In the genomic region with DNA sequence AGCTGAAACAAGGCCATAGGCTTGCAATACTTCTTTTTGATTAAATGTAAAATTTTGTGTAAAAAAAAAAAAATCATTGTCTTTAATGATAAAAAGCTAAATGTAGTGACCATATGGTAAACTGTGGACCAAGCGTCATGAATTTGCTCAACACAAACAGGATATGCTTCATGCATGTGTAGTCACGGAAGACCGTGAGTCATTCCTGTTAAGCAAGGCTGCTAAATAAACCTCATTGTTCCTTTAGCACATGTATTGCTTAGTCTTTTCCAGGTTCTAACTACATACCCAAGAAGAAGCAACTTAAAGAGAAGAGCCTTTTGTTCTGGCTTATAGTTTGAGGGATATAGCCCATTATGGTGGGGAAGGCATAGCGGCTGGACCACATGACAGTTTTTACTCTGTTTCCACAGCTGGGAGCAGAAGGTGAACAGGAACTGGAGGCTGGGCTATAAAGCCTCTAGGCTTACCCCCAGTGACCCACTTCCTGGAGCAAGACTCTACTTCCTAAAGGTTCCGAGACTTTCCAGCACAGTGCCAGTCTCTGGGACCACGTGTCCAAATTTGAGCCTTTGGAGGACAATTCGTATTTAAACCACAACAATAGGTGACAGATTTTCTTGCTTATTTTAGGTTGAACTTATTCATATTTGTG, we compare ENCODE assay signal across 15 mouse cellular contexts. TPM values are rescaled to one million over a fixed set of nuclear protein-coding genes. Genes with fewer than 3 reads are reported as not detected.
DNase-seq lines count a peak whose midpoint lies in the region; ATAC-seq and TF ChIP-seq lines count a peak whose summit lies in the region.
"Had no signal": no experiment of that assay in that cellular context is flagged by ENCODE, and none has a peak within 500 bp of the region (broad histone marks: within the 10 kb centered on the region; RNA-seq: fewer than 3 reads in every experiment).

No protein-coding gene starts in this region.

- no peak overlapping the region for H3K4me3 ChIP-seq in heart, embryonic 14.5 days (ENCODE audit: control insufficient read depth in 1 of 2, insufficient read depth in 1 of 2, low read depth in 1 of 2, low read length in 2 of 2)
- no peak overlapping the region for H3K4me3 ChIP-seq in left cerebral cortex, adult 2 months
- H3K4me3 ChIP-seq: erythroblast, embryonic 14.5 days; hindbrain, embryonic 13.5 days; midbrain, embryonic 13.5 days had no signal

- no peak for ATAC-seq in heart, embryonic 14.5 days (ENCODE audit: insufficient number of reproducible peaks, insufficient read depth, low FRiP score, low read depth)
- peak; percentile 98 for ATAC-seq in granulocyte monocyte progenitor cell, adult 5-6 weeks (replicated peaks; ENCODE audit: poor library complexity, severe bottlenecking)
- no peak for ATAC-seq in megakaryocyte-erythroid progenitor cell, adult 5-6 weeks (replicated peaks; ENCODE audit: low FRiP score, low TSS enrichment, poor library complexity, severe bottlenecking)
- ATAC-seq: intestine, postnatal 0 days; midbrain, embryonic 13.5 days had no signal

- no peaks in the 10 kb centered on the region for H3K27me3 ChIP-seq in heart, embryonic 14.5 days (ENCODE audit: control insufficient read depth, insufficient read depth, low read length)
- H3K27me3 ChIP-seq: hindbrain, embryonic 13.5 days; midbrain, embryonic 13.5 days had no signal

- no peak overlapping the region for H3K4me2 ChIP-seq in heart, embryonic 14.5 days (ENCODE audit: low read length)
- H3K4me2 ChIP-seq: hindbrain, embryonic 13.5 days; midbrain, embryonic 13.5 days had no signal

- WGBS in heart, embryonic 14.5 days = 72% methylated on average over 7 of the region's 7 CpGs

- H3K9ac ChIP-seq in heart, embryonic 14.5 days (ENCODE audit: low read length) = no peak overlapping the region
- H3K9ac ChIP-seq: hindbrain, embryonic 13.5 days; midbrain, embryonic 13.5 days had no signal

- H3K4me1 ChIP-seq in heart, embryonic 14.5 days (ENCODE audit: control insufficient read depth in 2 of 2, insufficient read depth in 2 of 2, low read length in 2 of 2) = peaks cover 3 to 6% of the 10 kb centered on the region in 2 experiments; a peak in 3 of 4 replicates
- H3K4me1 ChIP-seq: hindbrain, embryonic 13.5 days; midbrain, embryonic 13.5 days had no signal

- H3K9me3 ChIP-seq in heart, embryonic 14.5 days (ENCODE audit: control insufficient read depth, low read length) = no peaks in the 10 kb centered on the region
- H3K9me3 ChIP-seq: hindbrain, embryonic 13.5 days; midbrain, embryonic 13.5 days had no signal

- no peaks in the 10 kb centered on the region for H3K36me3 ChIP-seq in heart, embryonic 14.5 days (ENCODE audit: control insufficient read depth, insufficient read depth, low read length)
- H3K36me3 ChIP-seq: hindbrain, embryonic 13.5 days; midbrain, embryonic 13.5 days had no signal

- peak overlapping the region; percentile 24 to 34; a peak in 1 of 4 replicates for H3K27ac ChIP-seq in heart, embryonic 14.5 days (replicated peaks in 1 of 2; ENCODE audit: control insufficient read depth in 1 of 2, insufficient read depth in 1 of 2, low read depth in 2 of 2, low read length in 2 of 2)
- H3K27ac ChIP-seq in left cerebral cortex, adult 2 months = no peak overlapping the region
- H3K27ac ChIP-seq: hindbrain, embryonic 13.5 days; midbrain, embryonic 13.5 days had no signal

- no peak for DNase-seq in heart, postnatal 25 days (ENCODE audit: low spot score)
- peak; percentile 27 for DNase-seq in lung, postnatal 36 days
- DNase-seq in lung, postnatal 25 days (ENCODE audit: low spot score) = no peak
- DNase-seq in thymus, postnatal 14 days = peak; percentile 53
- DNase-seq in left cerebral cortex, adult 2 months (ENCODE audit: extremely low spot score in 1 of 2, low spot score in 2 of 2) = no peak
- DNase-seq: cerebellum, adult 2 months; embryo, embryonic 11 days; right cerebral cortex, postnatal 25 days had no signal

- intact Hi-C loops in heart, postnatal 25 days (cut with DNase I) = no loop called here
- intact Hi-C loops in left cerebral cortex, adult 2 months (cut with DNase I) = no loop called here

- no peak for TF ChIP-seq CTCF in left cerebral cortex, adult 2 months (IDR thresholded peaks at IDR 0.05)

RNA-seq across cellular contexts. Expression of a gene that starts 10.0 kb away (rescaled TPM):
- polyA plus RNA-seq in heart, embryonic 14.5 days (2014; fragmentation: Nextera tagmentation; extraction: Ambion mirVana) = 4.4 and 6.2 TPM in 2 replicates
- total RNA-seq in heart, postnatal 25 days (2021) = 1 to 10 TPM; 2.7 to 4.4 TPM
- 1.5 and 4.1 TPM in 2 replicates for total RNA-seq in granulocyte monocyte progenitor cell, adult 5-6 weeks (2014; fragmentation: Nextera tagmentation)
- 2.5 and 3.3 TPM in 2 replicates for total RNA-seq in granulocyte monocyte progenitor cell, adult 5-6 weeks (2017)
- 3.7 and 4.4 TPM in 2 replicates for total RNA-seq in megakaryocyte-erythroid progenitor cell, adult 5-6 weeks (2014; fragmentation: Nextera tagmentation)
- 2.9 and 6.8 TPM in 2 replicates for total RNA-seq in megakaryocyte-erythroid progenitor cell, adult 5-6 weeks (2017)
- total RNA-seq in left cerebral cortex, adult 2 months (2021) = 10 to 100 TPM in 1 of 2 experiments, 1 to 10 TPM in 1; 10.0 to 10.8 TPM

RNA-seq across cellular contexts. Expression of a gene that starts 51.4 kb away (rescaled TPM):
- polyA plus RNA-seq in heart, embryonic 14.5 days (2014; fragmentation: Nextera tagmentation; extraction: Ambion mirVana) = 284 and 288 TPM in 2 replicates
- total RNA-seq in heart, postnatal 25 days (2021) = 100 to 1,000 TPM; 227 to 243 TPM
- total RNA-seq in granulocyte monocyte progenitor cell, adult 5-6 weeks (2014; fragmentation: Nextera tagmentation) = 9.3 and 43.6 TPM in 2 replicates
- total RNA-seq in granulocyte monocyte progenitor cell, adult 5-6 weeks (2017) = 23.3 and 53.2 TPM in 2 replicates
- 16.2 and 27.8 TPM in 2 replicates for total RNA-seq in megakaryocyte-erythroid progenitor cell, adult 5-6 weeks (2014; fragmentation: Nextera tagmentation)
- 53.0 and 118 TPM in 2 replicates for total RNA-seq in megakaryocyte-erythroid progenitor cell, adult 5-6 weeks (2017)
- 100 to 1,000 TPM; 120 to 129 TPM for total RNA-seq in left cerebral cortex, adult 2 months (2021)

Comparison
In these comparisons a context has a peak if more than half of its experiments do, and no peak if none do; other contexts are left out.
1. DNase-seq: peak in lung, postnatal 36 days (single experiment) and thymus, postnatal 14 days (single experiment); none in heart, postnatal 25 days (single experiment), lung, postnatal 25 days (single experiment) and left cerebral cortex, adult 2 months (0 of 2).